Mouse (Mus musculus): Measurements from ENCODE around the gene Ccndbp1.

GRCm38 (mm10) chr2:120977926-120978692 is 30.1 kb upstream of the Ccndbp1 start:
- no peak for TF ChIP-seq CTCF (IDR thresholded peaks at IDR 0.05; ENCODE audit: low read depth, low read length)
- no peak for TF ChIP-seq POLR2A (IDR thresholded peaks at IDR 0.05; ENCODE audit: extremely low read depth, insufficient read depth, low read length)

All from liver, adult 2 months (tissue).